19 mouse cellular contexts compared by ENCODE assay signal in the genomic region with DNA sequence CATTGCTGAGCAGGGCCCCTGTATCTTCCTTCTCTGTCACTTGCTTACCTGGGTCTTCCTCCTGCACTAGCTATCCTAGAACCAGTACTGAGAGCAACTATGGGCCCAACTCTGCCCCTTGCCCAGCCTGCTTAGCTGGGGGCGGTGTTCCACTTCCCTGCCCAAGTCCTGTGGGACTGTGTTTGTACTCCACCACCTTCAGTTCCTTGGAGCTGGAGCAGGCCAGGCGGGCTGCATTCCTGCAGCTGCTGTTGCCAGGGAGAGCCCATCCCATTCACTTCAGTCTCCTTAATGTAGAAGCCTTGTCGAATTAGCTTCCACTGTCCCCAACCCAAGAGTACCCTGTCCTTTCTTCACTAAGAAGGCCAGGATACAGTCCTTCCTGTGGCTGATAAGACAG. TPM values are rescaled to one million over a fixed set of nuclear protein-coding genes. Genes with fewer than 3 reads are reported as not detected.
DNase-seq lines count a peak whose midpoint lies in the region; ATAC-seq and TF ChIP-seq lines count a peak whose summit lies in the region.
"Had no signal": no experiment of that assay in that cellular context is flagged by ENCODE, and none has a peak within 500 bp of the region (broad histone marks: within the 10 kb centered on the region; RNA-seq: fewer than 3 reads in every experiment).

No protein-coding gene starts in this region.

- no peak overlapping the region for H3K4me3 ChIP-seq in kidney, embryonic 14.5 days (ENCODE audit: low read length)
- H3K4me3 ChIP-seq in lung, embryonic 16.5 days (ENCODE audit: low read length) = no peak overlapping the region
- H3K4me3 ChIP-seq in lung, adult 2 months (replicated peaks; ENCODE audit: extremely low read depth, low read depth, low read length) = no peak overlapping the region
- no peak overlapping the region for H3K4me3 ChIP-seq in lung, postnatal 0 days (ENCODE audit: low read depth, low read length)
- H3K4me3 ChIP-seq in stomach, postnatal 0 days (ENCODE audit: low read depth, low read length) = no peak overlapping the region
- H3K4me3 ChIP-seq: embryonic facial prominence, embryonic 13.5 days; forebrain, embryonic 13.5 days; gastrocnemius, adult 2 months; hindbrain, embryonic 13.5 days had no signal

- no peak for DNase-seq in kidney, adult 11 months
- no peak for DNase-seq in lung, adult 2 months
- peak; percentile 46 for DNase-seq in lung, postnatal 0 days (ENCODE audit: low spot score)
- no peak for DNase-seq in stomach, postnatal 0 days (ENCODE audit: low spot score)
- DNase-seq in left cerebral cortex, postnatal 10 days (ENCODE audit: extremely low spot score in 1 of 2, low spot score in 2 of 2) = no peak
- DNase-seq: adrenal gland, adult 2 months; adrenal gland, postnatal 25 days; cerebellum, adult 18-20 months; cerebellum, adult 9-11 months; cerebellum, postnatal 36 days; gastrocnemius, adult 2 months; gastrocnemius, postnatal 25 days; heart, postnatal 10 days; heart, postnatal 4 days had no signal

- no peak overlapping the region for H3K4me2 ChIP-seq in kidney, embryonic 14.5 days (replicated peaks; ENCODE audit: low read depth, low read length)
- no peak overlapping the region for H3K4me2 ChIP-seq in lung, embryonic 16.5 days (ENCODE audit: low read depth, low read length)
- H3K4me2 ChIP-seq in lung, postnatal 0 days (replicated peaks; ENCODE audit: low read depth, low read length) = no peak overlapping the region
- no peak overlapping the region for H3K4me2 ChIP-seq in stomach, postnatal 0 days (replicated peaks; ENCODE audit: low read depth)
- H3K4me2 ChIP-seq: embryonic facial prominence, embryonic 13.5 days; forebrain, embryonic 13.5 days; hindbrain, embryonic 13.5 days had no signal

- no peaks in the 10 kb centered on the region for H3K9me3 ChIP-seq in kidney, embryonic 14.5 days (ENCODE audit: control insufficient read depth, low read length)
- H3K9me3 ChIP-seq in lung, embryonic 16.5 days (ENCODE audit: control insufficient read depth, low read length) = no peaks in the 10 kb centered on the region
- no peaks in the 10 kb centered on the region for H3K9me3 ChIP-seq in lung, postnatal 0 days (ENCODE audit: low read length)
- no peaks in the 10 kb centered on the region for H3K9me3 ChIP-seq in stomach, postnatal 0 days (ENCODE audit: control insufficient read depth, low read length)
- H3K9me3 ChIP-seq: embryonic facial prominence, embryonic 13.5 days; forebrain, embryonic 13.5 days; hindbrain, embryonic 13.5 days had no signal

- no peak for TF ChIP-seq CTCF in lung, adult 2 months (IDR thresholded peaks at IDR 0.05; ENCODE audit: insufficient read depth, low read length)
- no peak for TF ChIP-seq CTCF in lung, postnatal 0 days (IDR thresholded peaks at IDR 0.05)
- no peak for TF ChIP-seq CTCF in stomach, postnatal 0 days (IDR thresholded peaks at IDR 0.05; ENCODE audit: low read depth)

- H3K9ac ChIP-seq in kidney, embryonic 14.5 days (ENCODE audit: low read depth, low read length) = no peak overlapping the region
- peak overlapping the region; percentile 17; the same call in 1 of the 2 replicates for H3K9ac ChIP-seq in lung, embryonic 16.5 days (ENCODE audit: low read length)
- no peak overlapping the region for H3K9ac ChIP-seq in lung, postnatal 0 days (replicated peaks; ENCODE audit: low read depth)
- H3K9ac ChIP-seq in stomach, postnatal 0 days (ENCODE audit: low read length) = no peak overlapping the region
- H3K9ac ChIP-seq: embryonic facial prominence, embryonic 13.5 days; forebrain, embryonic 13.5 days; hindbrain, embryonic 13.5 days had no signal

- peaks cover 33% of the 10 kb centered on the region for H3K36me3 ChIP-seq in kidney, embryonic 14.5 days (ENCODE audit: control insufficient read depth, insufficient read depth, low read length)
- H3K36me3 ChIP-seq in lung, embryonic 16.5 days (ENCODE audit: control insufficient read depth, insufficient read depth, low read length) = peaks cover 21% of the 10 kb centered on the region
- H3K36me3 ChIP-seq in lung, postnatal 0 days (ENCODE audit: insufficient read depth, low read length) = no peaks in the 10 kb centered on the region; the same call in 1 of the 2 replicates
- H3K36me3 ChIP-seq in stomach, postnatal 0 days (ENCODE audit: control insufficient read depth, insufficient read depth, low read length) = peaks cover 16% of the 10 kb centered on the region

- intact Hi-C loops in left cerebral cortex, postnatal 10 days (cut with DNase I) = no loop called here

- H3K27ac ChIP-seq in kidney, embryonic 14.5 days (ENCODE audit: low read depth, low read length) = 0 out of 2 replicates have a peak overlapping the region, but pooled peaks have one; percentile 24
- peak overlapping the region; percentile 70 for H3K27ac ChIP-seq in lung, embryonic 16.5 days (ENCODE audit: low read length)
- peak overlapping the region; percentile 57; the same call in 1 of the 2 replicates for H3K27ac ChIP-seq in lung, postnatal 0 days (ENCODE audit: low read length)
- H3K27ac ChIP-seq in stomach, postnatal 0 days (replicated peaks) = peak overlapping the region; percentile 9; the same call in 1 of the 2 replicates
- H3K27ac ChIP-seq: embryonic facial prominence, embryonic 13.5 days; forebrain, embryonic 13.5 days; gastrocnemius, adult 2 months; hindbrain, embryonic 13.5 days had no signal

- no peak for TF ChIP-seq EP300 in lung, postnatal 0 days (IDR thresholded peaks at IDR 0.05)
- TF ChIP-seq EP300 in stomach, postnatal 0 days (optimal IDR thresholded peaks at IDR 0.05) = no peak

- no peak for ATAC-seq in kidney, embryonic 14.5 days (ENCODE audit: low FRiP score, low TSS enrichment)
- peak; percentile 70 for ATAC-seq in lung, embryonic 16.5 days (ENCODE audit: low read depth)
- peak; percentile 59 for ATAC-seq in lung, postnatal 0 days
- ATAC-seq in stomach, postnatal 0 days (ENCODE audit: low FRiP score, low TSS enrichment) = no peak
- ATAC-seq: forebrain, embryonic 13.5 days had no signal

- no peak for TF ChIP-seq POLR2A in lung, adult 2 months (IDR thresholded peaks at IDR 0.05; ENCODE audit: borderline replicate concordance, extremely low read depth, low read depth, low read length)

- H3K27me3 ChIP-seq in kidney, embryonic 14.5 days (ENCODE audit: control insufficient read depth, insufficient read depth, low read length) = no peaks in the 10 kb centered on the region
- no peaks in the 10 kb centered on the region for H3K27me3 ChIP-seq in lung, embryonic 16.5 days (ENCODE audit: control insufficient read depth, insufficient read depth, low read depth, low read length)
- no peaks in the 10 kb centered on the region for H3K27me3 ChIP-seq in lung, postnatal 0 days (replicated peaks; ENCODE audit: insufficient read depth, low read length)
- H3K27me3 ChIP-seq in stomach, postnatal 0 days (ENCODE audit: control insufficient read depth, insufficient read depth, low read length) = no peaks in the 10 kb centered on the region
- H3K27me3 ChIP-seq: embryonic facial prominence, embryonic 13.5 days; forebrain, embryonic 13.5 days; hindbrain, embryonic 13.5 days had no signal

- H3K4me1 ChIP-seq in kidney, embryonic 14.5 days (ENCODE audit: control insufficient read depth, insufficient read depth, low read length) = peaks cover 12% of the 10 kb centered on the region
- H3K4me1 ChIP-seq in lung, embryonic 16.5 days (replicated peaks; ENCODE audit: control insufficient read depth, insufficient read depth, low read length) = peaks cover 34% of the 10 kb centered on the region
- peaks cover 5% of the 10 kb centered on the region for H3K4me1 ChIP-seq in lung, adult 2 months (ENCODE audit: control insufficient read depth, insufficient read depth, low read length)
- H3K4me1 ChIP-seq in lung, postnatal 0 days (ENCODE audit: insufficient read depth, low read depth, low read length) = no peaks in the 10 kb centered on the region; the same call in 1 of the 2 replicates
- no peaks in the 10 kb centered on the region for H3K4me1 ChIP-seq in stomach, postnatal 0 days (replicated peaks; ENCODE audit: control insufficient read depth, insufficient read depth)
- H3K4me1 ChIP-seq: forebrain, embryonic 13.5 days had no signal

- 75% methylated on average over 3 of the region's 3 CpGs for WGBS in kidney, embryonic 14.5 days
- 48% methylated on average over 3 of the region's 3 CpGs for WGBS in lung, embryonic 16.5 days
- 60% methylated on average over 3 of the region's 3 CpGs for WGBS in lung, adult 2 months
- WGBS in lung, postnatal 0 days = 53% methylated on average over 3 of the region's 3 CpGs
- WGBS in stomach, postnatal 0 days = 66% methylated on average over 3 of the region's 3 CpGs

RNA-seq across cellular contexts. Expression of a gene that starts 17.3 kb away (rescaled TPM):
- polyA plus RNA-seq in kidney, embryonic 14.5 days (2014; fragmentation: Nextera tagmentation; extraction: Ambion mirVana) = 41.9 and 57.3 TPM in 2 replicates
- polyA plus RNA-seq in lung, embryonic 16.5 days (2015; fragmentation: Nextera tagmentation; extraction: Ambion mirVana) = 166 and 170 TPM in 2 replicates
- 200 and 209 TPM in 2 replicates for polyA plus RNA-seq in lung, adult 2 months (2012; rRNA removed)
- polyA plus RNA-seq in lung, postnatal 0 days (2015; fragmentation: Nextera tagmentation; extraction: Ambion mirVana) = 303 and 306 TPM in 2 replicates
- 175 and 194 TPM in 2 replicates for polyA plus RNA-seq in stomach, postnatal 0 days (2015; fragmentation: Nextera tagmentation; extraction: Ambion mirVana)
- 1 to 10 TPM; 3.1 to 4.1 TPM for total RNA-seq in left cerebral cortex, postnatal 10 days (2021)

Comparison
In these comparisons a context has a peak if more than half of its experiments do, and no peak if none do; other contexts are left out.
1. ATAC-seq: peak in lung, embryonic 16.5 days (single experiment) and lung, postnatal 0 days (single experiment); none in kidney, embryonic 14.5 days (single experiment) and stomach, postnatal 0 days (single experiment).
2. H3K27ac ChIP-seq: peak in every context shown above with its lines; median percentile 70 in lung, embryonic 16.5 days; 57 in lung, postnatal 0 days; 24 in kidney, embryonic 14.5 days; 9 in stomach, postnatal 0 days.